Mouse (Mus musculus) frontal cortex, adult (tissue): ENCODE data around the gene Homer2.

Source experiments
- ATAC-seq: cut with Nextera tagmentation; 2 replicates; pipeline ENCODE4 v1.9.2; 2017; ENCODE audit warnings: mild to moderate bottlenecking, moderate library complexity, mixed read lengths; ENCODE audit not compliant: low TSS enrichment

Gene Homer2

DNA sequence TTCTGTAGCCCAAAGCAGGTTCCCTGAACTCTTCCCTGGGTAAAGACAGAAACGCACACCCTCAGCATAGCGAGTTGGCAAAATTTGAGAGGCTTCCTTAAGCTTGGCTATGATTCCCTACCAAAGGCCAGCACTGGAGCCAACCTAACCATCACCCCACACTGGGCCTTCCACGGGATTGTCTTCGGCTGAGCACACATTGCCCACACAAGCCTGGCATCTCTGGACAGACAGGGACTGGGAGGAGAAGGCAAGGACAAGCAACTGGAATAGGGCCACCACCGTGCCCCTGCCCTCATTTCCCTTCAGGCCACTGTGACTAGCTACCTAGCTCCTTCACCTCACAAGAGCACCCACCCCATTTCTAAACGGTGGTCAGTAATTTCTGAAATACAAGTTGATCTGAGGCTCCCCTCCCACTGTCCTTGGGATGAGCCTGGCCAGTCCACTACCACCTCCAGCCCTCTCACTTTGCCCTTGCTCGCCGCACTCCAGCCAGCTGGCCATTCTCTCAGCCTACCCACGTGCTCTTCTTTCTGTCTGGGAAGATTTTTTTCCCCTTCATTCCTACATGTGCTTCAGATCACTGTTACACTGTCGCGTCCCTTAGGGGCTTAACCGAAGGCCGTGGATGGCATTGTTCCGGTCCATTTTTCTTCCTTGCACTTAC is at the start of gene Homer2:
Gene Homer2 (minus strand): TSS at position 57 of the 670 bp plus-strand sequence.
- ATAC-seq = no peak

DNA sequence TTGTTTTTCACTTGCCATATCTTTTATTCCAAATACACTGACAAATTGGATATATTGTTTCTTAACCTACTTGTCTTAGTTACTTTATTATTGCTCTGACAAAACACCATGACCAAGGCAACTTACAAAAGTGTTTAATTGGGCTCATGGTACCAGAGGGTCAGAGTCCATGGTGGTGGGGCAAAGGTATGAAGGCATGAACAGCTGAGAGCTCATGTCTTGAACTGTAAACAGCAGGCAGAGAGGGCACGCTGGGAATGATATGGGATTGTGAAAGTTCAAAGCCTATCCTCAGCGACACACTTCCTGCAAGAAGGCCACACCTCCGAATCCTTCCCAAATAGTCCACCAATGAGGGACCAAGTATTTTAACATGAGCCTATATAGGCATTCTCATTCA is 40.6 kb upstream of the Homer2 start:
- ATAC-seq = no peak

DNA sequence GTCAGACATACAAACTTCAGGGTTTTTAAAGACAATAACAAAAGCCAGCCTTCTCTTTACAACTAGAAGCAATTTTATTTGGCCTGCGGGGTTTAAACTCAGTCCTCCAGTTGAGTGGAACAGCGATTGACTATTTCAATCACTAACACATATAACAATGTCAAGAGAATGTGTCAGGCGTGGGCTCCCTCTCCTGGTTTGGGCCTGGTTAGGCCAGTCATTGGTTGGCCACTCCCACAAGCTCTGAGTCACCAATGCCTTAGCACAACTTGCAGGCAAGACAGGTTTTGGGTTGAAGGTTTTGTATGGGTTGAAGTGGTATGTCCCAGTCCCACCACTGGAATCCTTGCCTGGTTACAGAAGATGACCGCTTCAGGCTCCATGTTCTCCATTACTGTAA is 36.8 kb upstream of the Homer2 start:
- no peak for ATAC-seq

DNA sequence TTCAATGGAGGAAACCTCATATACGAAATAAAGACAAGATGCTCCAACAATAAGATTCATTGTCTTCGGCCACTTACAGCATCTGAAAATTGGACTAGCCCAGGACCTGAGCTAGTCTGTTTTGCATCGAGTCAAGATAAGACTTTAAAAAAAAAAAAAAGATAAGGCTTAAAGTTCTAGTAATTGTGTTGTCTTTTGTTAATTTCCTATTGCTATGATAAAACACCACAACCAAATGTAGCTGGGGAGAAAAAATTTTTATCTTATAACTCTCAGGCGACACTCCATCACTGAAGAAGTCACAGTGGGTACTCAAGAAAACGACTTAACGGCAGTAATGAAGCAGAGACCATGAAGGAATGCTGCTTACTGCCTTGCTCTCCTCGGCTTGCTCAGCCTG is 32.7 kb upstream of the Homer2 start:
- no peak for ATAC-seq

DNA sequence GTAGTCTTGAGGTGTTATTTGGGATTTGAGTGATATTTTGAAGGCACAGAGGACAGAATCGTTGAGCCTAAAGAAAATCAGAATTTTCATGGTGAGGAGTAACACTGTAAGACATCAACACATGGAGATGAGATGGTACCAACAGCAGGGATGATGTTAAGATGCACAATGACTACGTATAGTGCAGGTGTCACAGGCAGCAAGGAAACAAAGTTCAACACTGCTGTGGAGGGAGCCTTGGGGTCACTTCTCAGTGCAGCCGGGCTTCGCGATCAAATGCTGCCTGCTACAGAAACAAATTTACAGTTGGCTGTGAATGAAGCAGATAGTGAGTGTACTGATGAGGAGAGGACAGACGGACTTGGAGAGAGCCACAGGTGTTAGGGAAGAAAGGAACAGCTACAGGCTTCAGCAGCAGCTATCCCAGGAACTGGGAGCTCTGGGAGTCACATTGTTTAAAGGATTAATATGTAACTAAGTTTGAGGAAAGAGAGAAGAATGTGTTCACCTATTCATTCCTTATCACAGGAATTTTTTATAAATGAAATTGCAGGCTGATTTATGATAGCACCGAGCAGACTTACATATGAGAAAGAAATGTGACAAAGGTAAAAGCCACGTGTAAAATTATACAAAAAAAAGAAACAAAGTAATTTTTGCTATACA is 31.5 kb upstream of the Homer2 start:
- no peak for ATAC-seq

DNA sequence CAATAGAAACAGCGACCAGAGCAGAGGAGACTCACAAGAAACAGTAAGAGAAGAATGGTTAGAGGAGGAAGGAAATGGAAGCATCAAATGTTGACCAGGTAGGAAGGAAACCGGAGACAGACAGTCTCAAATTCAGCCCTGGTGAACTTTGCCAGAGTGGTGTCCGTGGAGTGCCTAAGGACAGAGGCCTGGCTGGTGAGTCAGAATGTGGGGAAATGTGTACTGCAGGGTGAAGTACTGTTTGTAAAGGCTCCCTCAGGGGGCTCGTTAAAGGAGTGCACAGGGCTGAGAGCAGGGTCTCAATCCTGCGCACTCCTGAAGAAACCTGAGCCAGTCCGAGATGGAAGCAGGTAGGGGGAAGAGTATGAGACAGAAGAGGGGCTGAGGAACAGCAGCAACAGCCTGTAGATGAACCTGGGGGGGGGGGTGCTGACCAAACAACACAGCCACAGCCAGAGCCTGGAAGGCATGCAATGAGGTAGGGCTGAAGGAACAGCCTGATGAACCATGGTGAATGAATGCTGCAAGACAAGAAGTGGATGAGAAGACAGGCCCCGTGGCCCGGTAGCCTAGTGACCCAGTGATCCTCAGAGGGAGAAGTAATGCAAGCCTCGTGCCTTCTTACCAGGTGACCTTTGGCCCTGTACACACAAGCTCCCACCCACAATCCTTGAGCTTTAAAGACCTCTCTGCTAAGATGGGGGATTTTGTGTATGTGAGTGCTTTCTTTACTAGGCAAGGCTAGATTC is 28.1 kb upstream of the Homer2 start:
- ATAC-seq = no peak

DNA sequence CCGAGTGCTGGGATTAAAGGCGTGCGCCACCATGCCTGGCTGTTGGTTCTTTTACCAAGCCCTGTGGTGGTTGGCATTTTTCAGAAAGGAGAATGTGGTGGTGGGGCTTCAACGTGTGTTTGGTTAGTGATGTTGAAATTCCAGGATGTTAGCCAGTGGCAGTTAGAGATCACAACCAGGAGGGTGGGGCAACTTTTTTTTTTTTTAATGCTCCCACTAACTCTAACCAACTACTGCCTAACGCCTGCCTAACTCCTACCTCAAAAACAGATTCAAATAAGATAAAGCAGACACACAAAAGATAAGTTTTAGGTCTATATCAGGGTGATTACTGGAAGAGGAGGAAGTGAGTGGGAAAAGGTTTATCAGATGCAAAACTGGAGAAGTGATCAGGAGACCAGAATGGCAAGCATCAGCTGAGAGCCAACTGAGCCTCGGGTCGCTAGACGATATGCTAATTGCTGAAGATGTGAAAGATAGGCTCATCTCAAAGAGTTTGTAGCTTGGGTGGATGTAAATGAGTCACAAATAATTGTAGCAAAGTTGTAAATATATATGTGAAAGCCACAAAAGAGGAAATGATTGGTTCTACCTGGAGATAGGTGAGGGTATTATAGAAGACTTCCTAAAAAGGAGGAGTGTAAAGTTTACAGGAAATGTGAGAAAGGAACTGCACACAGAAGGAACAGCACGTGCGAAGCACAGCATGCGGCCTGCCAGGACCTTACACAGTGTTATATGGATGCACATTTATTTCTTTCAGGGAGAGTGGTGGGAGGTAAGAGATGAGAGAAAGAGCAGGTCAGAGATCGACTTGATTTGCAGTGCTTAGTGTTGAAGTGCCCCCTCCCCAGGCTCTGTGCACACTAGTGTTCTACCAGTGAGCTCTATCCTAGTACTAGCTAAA is 25.1 kb upstream of the Homer2 start:
- no peak for ATAC-seq

DNA sequence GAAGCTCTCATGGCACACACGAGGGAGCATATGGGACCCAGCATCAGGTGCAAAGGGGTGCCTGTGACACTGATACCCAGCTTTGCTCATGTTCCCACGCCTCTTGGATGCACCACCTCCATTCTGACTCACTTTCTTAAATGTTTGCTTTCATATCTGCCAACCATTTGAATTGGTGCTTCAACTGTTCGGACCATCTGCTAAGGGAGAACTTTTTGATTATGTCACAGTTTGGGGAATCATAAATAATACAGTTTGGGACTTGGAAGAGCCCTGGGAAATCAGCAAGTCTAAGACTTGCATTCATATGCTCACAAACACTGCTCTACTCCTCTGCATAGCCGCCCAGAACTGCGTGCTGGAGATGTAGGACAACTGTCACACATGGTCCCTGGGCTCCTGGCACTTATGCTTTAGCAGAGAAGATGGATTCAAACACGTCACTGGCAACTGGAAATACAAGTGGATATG is 23.9 kb upstream of the Homer2 start:
- ATAC-seq = peak; percentile 86

DNA sequence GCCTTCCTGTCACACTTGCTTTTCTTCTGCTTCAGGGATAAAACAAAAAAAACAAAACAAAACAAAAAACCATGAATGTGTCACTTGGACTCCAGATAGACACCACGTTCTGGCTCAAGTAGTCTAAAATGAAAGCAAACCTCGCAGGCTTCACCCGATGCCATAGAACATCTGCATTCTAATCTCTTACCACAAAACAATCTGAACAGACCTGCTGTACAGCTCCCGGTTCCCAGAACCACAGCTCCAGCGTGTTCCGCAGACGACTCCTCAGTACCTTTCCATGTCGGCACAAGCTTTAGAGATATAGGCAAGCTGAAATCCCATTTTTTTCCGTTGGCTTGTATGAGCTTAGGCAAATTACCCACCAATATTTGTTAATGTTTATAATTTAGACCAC is 22.5 kb upstream of the Homer2 start:
- no peak for ATAC-seq

DNA sequence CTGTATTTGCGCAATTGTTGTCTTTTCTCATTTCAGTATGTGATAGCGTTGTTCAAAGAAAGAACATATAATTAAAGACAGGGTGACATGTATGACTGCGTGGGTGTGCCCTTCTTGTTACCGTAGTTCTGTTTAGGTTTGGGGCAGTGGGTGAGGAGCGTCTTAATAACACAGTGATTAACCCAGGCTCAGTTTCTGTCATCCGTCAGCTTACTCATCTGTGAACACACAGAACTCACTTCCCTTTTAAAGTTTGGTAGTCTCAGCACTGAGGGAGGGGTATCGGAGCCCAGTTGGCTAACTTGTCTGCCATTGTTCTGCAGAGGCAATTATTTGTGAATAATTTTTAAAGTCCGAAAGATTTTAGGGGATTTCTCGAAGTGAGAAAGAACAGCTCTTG is 20.4 kb upstream of the Homer2 start:
- no peak for ATAC-seq

DNA sequence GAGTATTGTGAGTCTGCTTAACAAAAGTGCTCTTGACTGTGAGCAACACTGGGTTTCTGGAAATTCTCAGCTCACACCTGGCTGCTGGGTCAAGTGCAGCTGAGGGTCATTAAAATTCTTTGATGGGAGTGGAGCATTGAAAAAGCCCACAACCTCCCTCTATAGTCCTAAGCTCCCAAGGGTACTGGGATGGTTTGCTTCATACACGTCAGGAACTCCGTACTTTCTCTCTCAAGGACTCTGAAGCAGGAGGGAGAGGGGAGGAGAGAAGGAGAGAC is 19.3 kb upstream of the Homer2 start:
- ATAC-seq = no peak

DNA sequence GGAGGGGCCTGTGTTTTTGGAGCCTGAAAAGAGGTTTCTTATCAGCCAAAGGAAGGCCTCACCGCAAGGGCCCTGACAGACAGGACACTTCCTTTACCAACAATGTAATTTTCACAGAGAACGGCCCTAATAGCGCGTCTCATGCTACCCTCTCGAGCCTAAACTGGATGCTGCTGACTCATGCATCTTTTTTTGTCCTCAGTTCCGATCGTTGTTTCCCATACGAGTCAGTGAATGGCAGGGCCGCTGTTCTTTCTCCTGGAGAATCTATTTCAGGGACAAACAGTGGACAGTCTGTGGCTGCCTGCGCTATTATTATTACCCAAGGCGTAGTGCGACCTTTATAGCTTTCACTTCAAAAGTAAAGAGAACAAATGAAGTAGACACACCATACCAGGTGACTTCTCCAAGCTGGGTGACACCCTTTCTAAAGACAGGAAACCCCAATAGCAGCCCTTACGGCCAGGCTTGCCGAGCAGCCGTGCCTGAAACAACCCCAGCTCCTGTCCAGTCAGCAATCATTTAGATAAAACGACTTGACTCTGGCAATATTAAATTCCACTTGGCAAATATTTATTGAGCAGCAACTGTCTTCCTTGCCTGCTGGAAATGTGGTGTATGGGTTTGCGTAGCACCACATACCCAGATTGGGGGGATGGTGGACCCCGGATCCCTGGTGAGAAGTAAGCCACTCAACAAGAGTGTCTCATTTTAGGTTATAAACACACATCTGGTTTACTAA is 18.8 kb upstream of the Homer2 start:
- 0 out of 2 replicates have a peak, but pooled peaks have one; percentile 46 for ATAC-seq

DNA sequence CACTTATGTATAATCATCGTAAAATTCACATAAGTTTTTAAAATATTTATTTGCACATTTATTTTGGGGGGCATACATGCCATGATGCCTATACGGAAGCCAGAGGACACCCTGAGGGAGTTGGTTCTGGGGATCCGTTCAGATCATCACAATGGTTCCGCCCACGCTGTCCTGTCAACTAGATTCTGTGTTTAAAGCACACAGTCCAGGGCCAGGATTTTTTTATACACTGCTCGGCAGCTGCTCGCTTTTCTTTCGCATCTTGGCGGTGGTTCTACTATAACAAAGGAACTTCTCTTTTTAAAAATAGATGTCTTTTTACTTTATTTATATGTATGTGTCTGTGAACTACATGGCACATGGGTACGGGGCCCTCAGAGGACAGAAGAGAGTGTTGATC is 16.5 kb upstream of the Homer2 start:
- ATAC-seq = peak; percentile 41; the same call in 1 of the 2 replicates

DNA sequence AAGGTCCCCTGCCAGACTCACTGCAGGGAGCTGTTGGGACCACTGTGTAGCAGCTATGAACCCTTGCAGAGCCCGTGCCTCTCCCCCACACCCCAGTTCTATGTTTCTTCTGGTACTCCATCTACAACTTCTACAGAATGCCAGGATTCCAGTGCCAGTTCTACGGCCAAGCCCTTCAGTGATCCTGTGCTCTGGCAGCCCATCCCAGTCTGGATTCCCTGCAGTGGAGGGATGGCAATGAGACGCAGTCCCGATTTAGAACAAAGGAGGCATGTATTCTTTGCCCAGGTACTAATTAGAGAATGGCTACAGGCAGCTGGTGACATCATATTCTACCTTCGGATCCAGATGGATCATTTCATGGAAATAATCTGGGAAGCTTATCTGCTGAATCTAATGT is 13.9 kb upstream of the Homer2 start:
- 0 out of 2 replicates have a peak, but pooled peaks have one; percentile 20 for ATAC-seq

DNA sequence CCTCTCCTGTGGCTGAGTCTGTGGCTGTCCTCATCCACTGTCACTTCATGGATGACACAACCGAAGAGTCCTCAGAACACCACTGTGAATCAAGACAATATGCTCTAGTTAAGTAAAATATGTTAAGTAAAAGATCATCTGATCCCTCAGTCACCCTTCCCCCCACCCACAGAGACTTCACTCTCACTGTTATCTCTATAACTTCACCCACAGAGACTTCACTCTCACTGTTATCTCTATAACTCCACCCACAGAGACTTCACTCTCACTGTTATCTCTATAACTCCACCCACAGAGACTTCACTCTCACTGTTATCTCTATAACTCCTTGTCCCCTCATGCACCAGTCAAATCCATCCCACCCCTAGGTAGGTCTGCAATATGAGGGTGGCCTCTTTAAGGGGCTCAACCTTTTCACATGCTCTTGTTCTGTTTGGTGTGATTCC is 11.9 kb upstream of the Homer2 start:
- no peak for ATAC-seq

DNA sequence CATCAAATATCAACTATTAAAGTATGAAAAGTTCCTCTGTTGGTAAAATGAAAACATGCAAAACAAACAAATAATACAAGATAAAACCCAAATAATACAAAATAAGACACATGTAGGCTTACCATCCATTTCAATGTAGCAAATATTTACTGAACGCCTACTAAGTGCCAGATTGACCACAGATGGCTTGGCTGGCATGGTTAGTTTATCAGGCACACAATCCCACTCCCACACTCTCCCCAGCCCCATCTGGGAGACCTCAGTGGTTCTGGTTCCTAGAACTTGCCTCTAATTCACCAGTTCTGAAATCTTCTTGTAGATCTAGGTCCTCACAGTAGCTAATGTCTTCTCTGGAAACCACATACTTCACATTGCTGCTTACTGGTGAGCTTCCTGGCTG is 11.3 kb upstream of the Homer2 start:
- ATAC-seq = no peak

DNA sequence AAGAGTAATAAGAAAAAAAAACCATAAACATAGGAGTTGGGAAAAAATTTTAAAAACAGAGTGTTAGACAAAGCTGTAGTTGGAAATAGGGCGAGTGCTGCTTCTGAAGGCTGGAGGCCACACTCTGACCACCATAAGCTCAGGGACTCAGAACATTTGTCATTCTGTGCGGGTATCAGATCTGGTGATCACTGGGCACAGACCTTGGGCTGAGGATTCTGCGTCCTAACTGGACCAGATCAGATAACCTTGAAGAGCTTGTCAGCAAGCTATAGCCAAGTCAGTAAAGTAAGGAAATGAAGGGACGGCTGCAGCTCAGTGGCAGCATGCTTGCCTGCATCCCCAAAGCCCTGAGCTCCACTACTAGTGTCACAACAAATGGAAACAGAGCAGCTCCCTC is 2.8 kb upstream of the Homer2 start:
- ATAC-seq = no peak

DNA sequence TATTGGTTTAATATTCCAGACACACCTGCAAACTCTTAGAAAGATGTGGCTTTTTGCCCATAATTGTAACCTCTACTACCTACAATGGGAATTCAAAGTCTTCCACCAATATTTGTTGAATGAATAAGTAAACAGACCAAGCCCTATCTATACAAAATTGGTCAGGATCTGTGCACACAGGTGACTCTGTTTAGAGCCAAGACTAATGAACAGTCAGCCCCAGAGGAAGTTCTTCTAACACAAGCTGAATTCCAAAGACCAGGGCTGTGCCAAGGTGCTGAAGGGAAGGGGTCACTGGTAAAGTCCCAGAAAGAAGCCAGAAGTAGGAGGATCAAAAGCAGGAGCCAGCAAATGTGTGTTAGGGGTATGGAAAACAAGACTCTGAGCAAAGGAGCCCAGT is 838 bp upstream of the Homer2 start:
- no peak for ATAC-seq

DNA sequence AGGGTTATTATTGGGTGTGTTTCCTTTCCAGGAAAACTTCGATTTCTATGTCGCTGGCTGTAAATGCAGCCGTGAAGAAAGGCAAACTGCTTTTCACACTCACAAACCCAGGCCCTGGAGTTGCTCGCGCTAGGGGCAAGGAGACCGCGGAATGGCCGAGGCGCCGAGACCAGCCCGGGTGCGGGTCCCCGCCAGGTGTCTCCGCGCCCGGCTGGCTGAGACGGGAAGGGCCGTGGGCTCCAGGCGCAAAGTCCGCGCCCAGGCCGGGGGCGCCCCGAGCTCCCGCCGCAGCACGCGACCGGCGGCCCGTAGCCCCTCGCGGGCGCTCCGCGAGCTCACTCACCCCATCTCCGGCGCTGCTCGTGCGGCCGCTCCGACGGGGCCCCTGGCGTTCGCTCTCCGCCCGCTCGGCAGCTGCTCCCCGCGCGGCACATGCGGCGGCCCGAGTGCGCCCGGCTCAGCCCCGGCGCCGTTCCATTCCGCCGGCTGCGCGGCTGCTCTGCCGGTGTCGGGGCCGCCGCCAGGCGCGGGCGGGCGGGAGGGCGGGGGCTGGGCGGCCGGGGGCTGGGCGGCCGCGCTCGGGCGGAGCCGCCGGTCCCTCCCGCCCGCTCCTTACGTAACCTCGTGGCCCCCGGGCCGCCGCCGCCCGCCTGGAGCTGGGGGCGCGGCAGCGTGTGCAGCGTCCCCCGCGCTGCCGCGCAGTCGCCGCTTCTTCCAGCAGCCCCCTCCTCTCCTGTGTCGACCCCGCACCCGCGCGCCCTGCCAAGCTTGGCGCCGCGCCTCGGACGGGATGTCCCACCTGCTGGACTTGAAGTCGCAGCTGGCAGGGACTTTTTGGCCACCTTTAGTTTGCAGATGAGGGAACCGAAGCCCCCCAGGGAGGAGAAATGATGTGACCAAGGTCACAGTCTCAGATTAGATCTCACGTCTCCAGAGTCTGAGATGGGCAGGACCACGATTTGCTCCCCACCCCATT is 623 bp downstream of the Homer2 start:
- peak; percentile 39 for ATAC-seq

DNA sequence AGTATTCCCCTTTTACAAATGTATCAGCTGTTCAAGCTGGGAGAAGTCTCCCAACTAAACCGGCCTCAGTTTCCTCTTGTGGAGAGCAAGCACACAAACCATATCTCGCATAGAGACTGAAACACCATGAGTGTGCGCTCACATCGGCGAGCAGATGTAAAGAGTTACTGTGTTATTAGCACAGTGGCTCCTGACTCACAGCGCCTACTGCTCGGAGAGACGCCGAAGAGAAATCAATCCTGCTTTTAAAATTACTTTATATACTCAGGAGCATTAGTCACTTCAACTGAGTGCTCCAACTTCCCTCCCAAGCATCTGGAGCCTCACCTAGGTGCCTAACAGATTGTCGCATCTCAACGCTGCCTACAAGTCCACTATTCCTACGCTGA is 1.3 kb downstream of the Homer2 start:
- ATAC-seq = peak; percentile 57
